Mouse (Mus musculus) forebrain, embryonic 16.5 days (tissue): ENCODE measurements around the gene Tut7. TPM values are rescaled to one million over a fixed set of nuclear protein-coding genes. Genes with fewer than 3 reads are reported as not detected.
"Not testable (repeated sequence)": the region's sequence is repeated elsewhere in the genome, so short reads cannot be mapped to it uniquely, and the experiment has no call there.

Experiments
- ATAC-seq: fragments of 200-750 bp; cut with Nextera tagmentation; 2 replicates; pipeline ENCODE4 v1.8.0; 2017; ENCODE audit warnings: mild to moderate bottlenecking, moderate library complexity
- H3K27ac ChIP-seq: fragments of 300-500 bp; sonication (generic); 2 replicates; pipeline ENCODE4 v1.5.1; 2014; ENCODE audit warnings: low read length, control low read depth
- H3K27me3 ChIP-seq: fragments of 300-500 bp; sonication (generic); replicated peaks from 2 replicates; pipeline ENCODE4 v1.6.1; 2014; ENCODE audit warnings: low read length; ENCODE audit not compliant: control insufficient read depth, insufficient read depth
- H3K36me3 ChIP-seq: fragments of 300-500 bp; sonication (generic); 2 replicates; pipeline ENCODE4 v1.6.1; 2014; ENCODE audit not compliant: control insufficient read depth, insufficient read depth
- H3K4me1 ChIP-seq: fragments of 300-500 bp; sonication (generic); replicated peaks from 2 replicates; pipeline ENCODE4 v1.6.1; 2014; ENCODE audit warnings: low read length; ENCODE audit not compliant: control insufficient read depth, insufficient read depth
- H3K4me2 ChIP-seq: fragments of 300-500 bp; sonication (generic); 2 replicates; pipeline ENCODE4 v1.6.1; 2014; ENCODE audit warnings: mild to moderate bottlenecking, low read length, control low read depth
- H3K4me3 ChIP-seq: fragments of 300-500 bp; sonication (generic); replicated peaks from 2 replicates; pipeline ENCODE4 v1.5.1; 2014; ENCODE audit warnings: mild to moderate bottlenecking, low read length, control low read depth
- H3K9ac ChIP-seq: fragments of 300-500 bp; sonication (generic); replicated peaks from 2 replicates; pipeline ENCODE4 v1.6.1; 2014; ENCODE audit warnings: low read depth, low read length, control low read depth
- H3K9me3 ChIP-seq: fragments of 300-500 bp; sonication (generic); 2 replicates; pipeline ENCODE4 v1.6.1; 2016; ENCODE audit warnings: low read length; ENCODE audit not compliant: control insufficient read depth
- WGBS: fragments of 180-500 bp; shearing (Covaris S2); extraction: QIAGEN DNeasy Blood & Tissue Kit; methylation state at CpG from one replicate; pipeline ENCODE4 v1.1.7; 2014; 5-methylcytosine and 5-hydroxymethylcytosine counted together
- polyA plus RNA-seq: library from polyadenylated mRNA; unstranded; fragments of >200 nt; fragmentation: Nextera tagmentation; extraction: Ambion mirVana; gene quantifications from 2 replicates; pipeline ENCODE4 v1.2.1, GENCODE M21; 2015

The Tut7 gene
- polyA plus RNA-seq, 1 experiment from 2014 or later, result 65.1 TPM

DNA sequence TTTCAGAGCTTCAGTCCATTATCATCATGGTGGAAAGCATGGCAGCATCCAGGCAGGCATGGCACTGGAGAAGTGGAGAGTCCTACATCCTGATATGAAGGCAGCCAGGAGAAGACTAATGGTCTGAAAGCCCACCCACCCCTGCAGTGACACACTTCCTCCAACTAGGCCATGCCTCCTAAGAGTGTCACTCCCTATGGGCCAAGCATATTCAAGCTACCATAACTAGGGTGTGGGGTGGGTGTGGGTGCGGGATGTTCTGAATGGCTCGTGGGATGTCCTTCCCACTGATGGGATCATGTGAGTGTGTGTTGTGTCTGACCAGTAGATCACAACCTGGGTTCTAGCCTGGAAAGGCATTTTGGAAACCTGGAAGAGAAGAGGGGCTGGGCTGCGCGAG is 89.0 kb downstream of the Tut7 start:
- WGBS, result 96% methylated on average over 2 of the region's 4 CpGs
- no peak for ATAC-seq
- no peak overlapping the region for H3K4me2 ChIP-seq
- H3K27me3 ChIP-seq, result no peaks in the 10 kb centered on the region
- no peak overlapping the region for H3K9ac ChIP-seq
- H3K9me3 ChIP-seq, result no peaks in the 10 kb centered on the region
- no peaks in the 10 kb centered on the region for H3K4me1 ChIP-seq
- H3K27ac ChIP-seq, result no peak overlapping the region
- H3K4me3 ChIP-seq, result no peak overlapping the region
- no peaks in the 10 kb centered on the region for H3K36me3 ChIP-seq

DNA sequence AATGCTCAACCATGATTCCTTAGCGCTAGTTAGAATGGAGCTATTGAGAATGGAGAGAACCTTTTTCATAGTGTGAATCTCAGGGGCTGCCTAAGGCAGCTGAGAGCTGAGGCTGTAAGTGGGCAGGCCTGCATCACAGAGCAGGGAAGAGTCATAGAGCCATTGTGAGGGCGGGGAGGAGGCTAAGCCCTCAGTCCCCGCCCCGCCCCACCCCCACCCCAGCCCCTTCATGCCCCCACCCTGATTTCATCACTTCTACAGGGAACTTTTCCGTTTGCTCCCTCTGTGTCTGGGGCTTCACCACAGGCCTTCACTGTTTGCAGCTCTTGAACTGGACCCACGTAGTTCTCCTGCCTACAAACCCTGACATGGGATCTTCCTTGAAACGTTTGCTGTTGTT is 91.3 kb downstream of the Tut7 start, which contains the start of gene Spata31d1d:
Gene Spata31d1d (minus strand): TSS at position 101 of the 400 bp plus-strand sequence.
- WGBS, result 48% methylated on average over 7 of the region's 7 CpGs
- Histone ChIP-seq H3K4me1 (0 out of 2 replicates have a peak, but pooled peaks cover 3% of the 10 kb centered on the region), H3K27me3 (no peaks in the 10 kb centered on the region), H3K4me3 (no peak within 1 kb of the TSS), H3K9me3 (no peaks in the 10 kb centered on the region), H3K36me3 (no peaks in the 10 kb centered on the region), H3K4me2 (no peak within 1 kb of the TSS), H3K9ac (no peak within 1 kb of the TSS), H3K27ac (no peak within 1 kb of the TSS)
- no peak for ATAC-seq

DNA sequence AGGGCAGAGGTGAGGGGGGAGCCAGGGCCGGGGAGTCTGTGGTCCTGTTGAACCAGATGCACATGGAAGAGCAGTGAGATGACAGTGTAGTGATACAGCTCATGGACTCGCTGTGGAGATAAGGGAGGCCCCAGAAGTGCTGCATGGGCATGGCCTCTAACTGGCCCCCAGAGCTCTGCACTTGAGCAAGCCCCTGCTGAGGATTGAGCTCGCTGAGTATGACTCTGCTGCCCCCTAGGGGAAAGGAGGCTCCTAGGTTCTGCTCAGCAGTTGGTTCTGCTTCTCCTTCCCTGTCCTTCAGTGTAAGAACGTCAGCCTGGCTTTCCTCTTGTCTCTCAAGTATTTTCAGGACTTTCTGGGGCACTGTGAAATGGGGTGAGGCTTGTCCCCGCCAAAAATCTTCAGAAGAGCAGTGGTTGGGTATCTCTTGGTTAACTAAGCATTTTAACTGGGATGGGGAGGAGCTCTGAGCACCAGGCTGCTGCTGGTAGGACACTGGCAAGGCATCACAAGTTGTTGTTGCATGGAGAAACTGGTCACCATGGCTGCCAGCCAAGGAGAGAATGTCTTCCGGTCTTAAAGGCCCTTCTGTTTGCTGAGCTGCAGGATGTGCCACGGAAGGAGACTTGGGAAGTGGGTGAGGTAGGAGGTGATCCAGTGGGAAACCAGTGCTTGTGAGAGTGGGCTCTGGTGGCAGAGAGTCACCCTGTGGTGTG is 94.4 kb downstream of the Tut7 start:
- no peaks in the 10 kb centered on the region for H3K36me3 ChIP-seq

DNA sequence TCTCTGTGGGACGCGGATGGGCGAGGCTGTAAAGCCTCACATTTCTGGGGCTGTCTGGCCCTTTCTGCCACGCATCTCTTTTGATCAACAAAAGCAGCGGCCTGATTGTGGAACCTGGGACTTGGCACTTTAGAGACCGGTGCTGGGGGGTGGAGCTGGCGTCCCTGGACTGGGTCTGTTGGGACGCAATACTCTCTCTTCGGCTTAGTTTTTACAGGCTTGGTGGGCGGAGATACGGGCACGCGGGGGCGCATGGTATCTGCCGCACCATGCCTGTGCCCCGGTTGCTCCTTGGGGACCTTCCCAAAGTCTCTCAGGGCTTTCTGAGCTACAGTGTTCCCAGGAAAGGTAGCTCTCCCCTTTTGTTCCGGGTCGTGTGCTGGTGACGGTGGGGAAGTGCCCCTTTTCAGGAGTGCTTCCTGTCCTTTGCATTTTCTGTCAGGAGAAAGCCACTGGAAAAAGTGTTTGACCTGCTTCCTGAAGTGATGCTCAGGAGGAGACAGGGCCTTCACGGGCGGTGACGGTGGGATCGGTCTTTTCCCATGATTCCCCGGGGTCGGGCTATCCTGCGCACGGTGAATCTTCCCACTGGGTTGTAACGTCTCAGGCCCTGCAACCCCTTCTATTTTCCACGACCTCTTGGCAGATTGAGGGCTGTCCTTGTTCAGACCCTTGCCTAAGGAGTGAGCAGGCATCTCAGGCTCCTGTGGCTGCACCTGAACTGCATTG is 96.6 kb downstream of the Tut7 start:
- Histone ChIP-seq H3K27ac (no peak overlapping the region), H3K4me3 (0 out of 2 replicates have a peak overlapping the region, but pooled peaks have one; percentile 4), H3K27me3 (no peaks in the 10 kb centered on the region), H3K4me1 (0 out of 2 replicates have a peak, but pooled peaks cover 3% of the 10 kb centered on the region), H3K4me2 (peak overlapping the region; percentile 39), H3K36me3 (no peaks in the 10 kb centered on the region), H3K9ac (no peak overlapping the region), H3K9me3 (no peaks in the 10 kb centered on the region)
- WGBS, result 35% methylated on average over 29 of the region's 29 CpGs
- ATAC-seq, result no peak

More for the DNA sequence above, 94.4 kb downstream of the Tut7 start:
- no peaks in the 10 kb centered on the region for H3K9me3 ChIP-seq
- H3K27ac ChIP-seq, result no peak overlapping the region
- no peak overlapping the region for H3K4me3 ChIP-seq
- H3K9ac ChIP-seq, result no peak overlapping the region
- WGBS, result 31% methylated on average over 7 of the region's 7 CpGs
- 0 out of 2 replicates have a peak, but pooled peaks cover 3% of the 10 kb centered on the region for H3K4me1 ChIP-seq
- H3K4me2 ChIP-seq, result no peak overlapping the region
- H3K27me3 ChIP-seq, result no peaks in the 10 kb centered on the region
- peak; percentile 90 for ATAC-seq

DNA sequence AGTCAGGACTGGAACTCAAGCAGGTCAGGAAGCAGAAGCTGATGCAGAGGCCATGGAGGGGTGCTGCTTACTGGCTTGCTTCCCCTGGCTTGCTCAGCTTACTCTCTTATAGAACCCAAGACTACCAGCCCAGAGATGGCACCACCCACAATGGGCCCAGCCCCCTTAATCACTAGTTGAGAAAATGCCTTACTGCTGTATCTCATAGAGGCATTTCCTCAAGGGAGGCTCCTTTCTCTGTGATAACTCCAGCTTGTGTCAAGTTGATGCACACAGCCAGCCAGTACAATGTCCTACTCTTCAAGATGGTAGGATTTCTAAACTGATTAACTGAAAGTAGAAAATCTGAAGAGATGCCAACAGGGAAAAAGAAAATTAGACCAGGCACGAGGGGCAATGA is 100.9 kb downstream of the Tut7 start:
- H3K9ac ChIP-seq, H3K27me3 ChIP-seq, H3K36me3 ChIP-seq, ATAC-seq, H3K4me2 ChIP-seq, H3K4me3 ChIP-seq, H3K9me3 ChIP-seq, H3K27ac ChIP-seq, H3K4me1 ChIP-seq: not testable (repeated sequence)
- 85% methylated on average over 1 of the region's 1 CpGs for WGBS

Other genes with a start within 250 kb of the Tut7 start
- 56.1 and 60.5 TPM in 2 replicates for gene Agtpbp1, start 237.9 kb downstream of the Tut7 start, polyA plus RNA-seq
- 168 and 177 TPM in 2 replicates for gene Naa35, start 237.9 kb downstream of the Tut7 start, polyA plus RNA-seq
- gene Golm1, start 147.3 kb downstream of the Tut7 start, polyA plus RNA-seq, result 40.9 and 49.6 TPM in 2 replicates
- gene 4921517D22Rik, start 129.0 kb downstream of the Tut7 start, polyA plus RNA-seq, result not detected in 2 replicates
- gene Spata31d1a, start 112.8 kb downstream of the Tut7 start, polyA plus RNA-seq, result 0.20 TPM in 1 of 2 replicates, not detected in the other
- gene Spata31d1b, start 110.9 kb downstream of the Tut7 start, polyA plus RNA-seq, result not detected in 2 replicates
- not detected in 2 replicates for gene Spata31d1d, start 91.4 kb downstream of the Tut7 start, polyA plus RNA-seq
- gene 1700014D04Rik, start 76.4 kb downstream of the Tut7 start, polyA plus RNA-seq, result 0.54 TPM in 1 of 2 replicates, not detected in the other
- gene Isca1, start 53.3 kb downstream of the Tut7 start, polyA plus RNA-seq, result 145 and 149 TPM in 2 replicates
- not detected in 2 replicates for gene Gm49354, start 40.9 kb downstream of the Tut7 start, polyA plus RNA-seq